Mouse (Mus musculus): ENCODE measurements around the gene Clec3b. TPM values are rescaled to one million over a fixed set of nuclear protein-coding genes. Genes with fewer than 3 reads are reported as not detected.

Gene Clec3b
- polyA plus RNA-seq (2015; fragmentation: Nextera tagmentation; extraction: Ambion mirVana) = 3.5 and 4.2 TPM in 2 replicates

- H3K9ac ChIP-seq (replicated peaks) = no peak within 1 kb of the TSS
- no peaks in the 10 kb centered on the region for H3K9me3 ChIP-seq (replicated peaks)
- no peak within 1 kb of the TSS for H3K4me2 ChIP-seq
- no peak for ATAC-seq (ENCODE audit: low FRiP score)
- no peaks in the 10 kb centered on the region for H3K4me1 ChIP-seq
- 78% methylated on average over 5 of the region's 5 CpGs for WGBS
- H3K4me3 ChIP-seq (replicated peaks) = no peak within 1 kb of the TSS
- no peak within 1 kb of the TSS for H3K27ac ChIP-seq (replicated peaks)
- H3K36me3 ChIP-seq = peaks cover 4% of the 10 kb centered on the region; the same call in 1 of the 2 replicates
- H3K27me3 ChIP-seq (replicated peaks) = no peaks in the 10 kb centered on the region
Observed at GRCm38 (mm10) chr9:123150241-123151020, at the start of gene Clec3b. Gene Clec3b (plus strand): TSS chr9:123150946.

- H3K4me1 ChIP-seq = no peaks in the 10 kb centered on the region
- no peak overlapping the region for H3K9ac ChIP-seq (replicated peaks)
- ATAC-seq (ENCODE audit: low FRiP score) = no peak
- no peak overlapping the region for H3K27ac ChIP-seq (replicated peaks)
- no peak overlapping the region for H3K4me3 ChIP-seq (replicated peaks)
- no peaks in the 10 kb centered on the region for H3K9me3 ChIP-seq (replicated peaks)
- peaks cover 39% of the 10 kb centered on the region for H3K36me3 ChIP-seq
- no peak overlapping the region for H3K4me2 ChIP-seq
- H3K27me3 ChIP-seq (replicated peaks) = no peaks in the 10 kb centered on the region
Observed at GRCm38 (mm10) chr9:123103425-123103824, 47.3 kb upstream of the Clec3b start.

- H3K4me2 ChIP-seq = no peak overlapping the region
- H3K4me1 ChIP-seq = no peaks in the 10 kb centered on the region
- peaks cover 35% of the 10 kb centered on the region for H3K36me3 ChIP-seq
- no peak overlapping the region for H3K4me3 ChIP-seq (replicated peaks)
- no peak overlapping the region for H3K9ac ChIP-seq (replicated peaks)
- H3K27me3 ChIP-seq (replicated peaks) = no peaks in the 10 kb centered on the region
- ATAC-seq (ENCODE audit: low FRiP score) = no peak
- no peaks in the 10 kb centered on the region for H3K9me3 ChIP-seq (replicated peaks)
- no peak overlapping the region for H3K27ac ChIP-seq (replicated peaks)
Observed at GRCm38 (mm10) chr9:123104362-123104761, 46.4 kb upstream of the Clec3b start.

GRCm38 (mm10) chr9:123107186-123107585 lies 43.6 kb upstream of the Clec3b start:
- H3K4me2 ChIP-seq = no peak overlapping the region

GRCm38 (mm10) chr9:123109188-123109587 lies 41.6 kb upstream of the Clec3b start:
- WGBS = 93% methylated on average over 7 of the region's 7 CpGs
- Histone ChIP-seq H3K27ac (replicated peaks) (no peak overlapping the region), H3K27me3 (replicated peaks) (no peaks in the 10 kb centered on the region), H3K9me3 (replicated peaks) (no peaks in the 10 kb centered on the region), H3K4me1 (peaks cover 25% of the 10 kb centered on the region), H3K4me2 (no peak overlapping the region), H3K36me3 (0 out of 2 replicates have a peak, but pooled peaks cover 18% of the 10 kb centered on the region), H3K9ac (replicated peaks) (no peak overlapping the region), H3K4me3 (replicated peaks) (no peak overlapping the region)
- no peak for ATAC-seq (ENCODE audit: low FRiP score)

More at GRCm38 (mm10) chr9:123107186-123107585, 43.6 kb upstream of the Clec3b start:
- 92% methylated on average over 4 of the region's 4 CpGs for WGBS
- no peaks in the 10 kb centered on the region for H3K27me3 ChIP-seq (replicated peaks)
- no peak overlapping the region for H3K4me3 ChIP-seq (replicated peaks)
- peaks cover 15% of the 10 kb centered on the region for H3K4me1 ChIP-seq
- 0 out of 2 replicates have a peak, but pooled peaks cover 18% of the 10 kb centered on the region for H3K36me3 ChIP-seq
- H3K9ac ChIP-seq (replicated peaks) = no peak overlapping the region
- no peak overlapping the region for H3K27ac ChIP-seq (replicated peaks)
- no peaks in the 10 kb centered on the region for H3K9me3 ChIP-seq (replicated peaks)
- no peak for ATAC-seq (ENCODE audit: low FRiP score)

GRCm38 (mm10) chr9:123111751-123112221 lies 39.0 kb upstream of the Clec3b start:
- Histone ChIP-seq H3K9ac (replicated peaks) (peak overlapping the region; percentile 96), H3K27me3 (replicated peaks) (no peaks in the 10 kb centered on the region), H3K9me3 (replicated peaks) (no peaks in the 10 kb centered on the region), H3K4me2 (peak overlapping the region; percentile 91), H3K27ac (replicated peaks) (no peak overlapping the region), H3K4me3 (replicated peaks) (peak overlapping the region; percentile 94), H3K4me1 (peaks cover 30% of the 10 kb centered on the region), H3K36me3 (peaks cover 14% of the 10 kb centered on the region)
- 68% methylated on average over 8 of the region's 8 CpGs for WGBS
- ATAC-seq (ENCODE audit: low FRiP score) = no peak

- Histone ChIP-seq H3K4me2 (peak within 1 kb of the TSS; percentile 91), H3K27ac (replicated peaks) (peak within 1 kb of the TSS; percentile 97), H3K4me1 (peaks cover 30% of the 10 kb centered on the region), H3K4me3 (replicated peaks) (peak within 1 kb of the TSS; percentile 94), H3K36me3 (peaks cover 14% of the 10 kb centered on the region), H3K9me3 (replicated peaks) (no peaks in the 10 kb centered on the region), H3K27me3 (replicated peaks) (no peaks in the 10 kb centered on the region), H3K9ac (replicated peaks) (peak within 1 kb of the TSS; percentile 96)
- under 1% methylated on average over 79 of the region's 79 CpGs for WGBS
- peak; percentile 95 for ATAC-seq (ENCODE audit: low FRiP score)
Observed at GRCm38 (mm10) chr9:123112805-123113521, 37.8 kb upstream of the Clec3b start, which contains the start of the genes Zdhhc3 and Exosc7. Gene Zdhhc3 (minus strand): TSS chr9:123113205. Gene Exosc7 (plus strand): TSS chr9:123113215.

- Histone ChIP-seq H3K4me3 (replicated peaks) (peak overlapping the region; percentile 94), H3K9ac (replicated peaks) (peak overlapping the region; percentile 96), H3K9me3 (replicated peaks) (no peaks in the 10 kb centered on the region), H3K4me1 (peaks cover 30% of the 10 kb centered on the region), H3K4me2 (peak overlapping the region; percentile 91), H3K27ac (replicated peaks) (peak overlapping the region; percentile 97), H3K27me3 (replicated peaks) (no peaks in the 10 kb centered on the region), H3K36me3 (peaks cover 19% of the 10 kb centered on the region)
- WGBS = 62% methylated on average over 6 of the region's 6 CpGs
- no peak for ATAC-seq (ENCODE audit: low FRiP score)
Observed at GRCm38 (mm10) chr9:123113931-123114330, 36.8 kb upstream of the Clec3b start.

GRCm38 (mm10) chr9:123115566-123115965 lies 35.2 kb upstream of the Clec3b start:
- no peaks in the 10 kb centered on the region for H3K27me3 ChIP-seq (replicated peaks)
- peaks cover 26% of the 10 kb centered on the region for H3K4me1 ChIP-seq
- H3K36me3 ChIP-seq = peaks cover 35% of the 10 kb centered on the region
- no peak for ATAC-seq (ENCODE audit: low FRiP score)
- H3K4me3 ChIP-seq (replicated peaks) = no peak overlapping the region
- no peak overlapping the region for H3K27ac ChIP-seq (replicated peaks)
- 96% methylated on average over 1 of the region's 1 CpGs for WGBS
- no peaks in the 10 kb centered on the region for H3K9me3 ChIP-seq (replicated peaks)
- H3K9ac ChIP-seq (replicated peaks) = no peak overlapping the region
- H3K4me2 ChIP-seq = no peak overlapping the region

GRCm38 (mm10) chr9:123123017-123123416 lies 27.7 kb upstream of the Clec3b start:
- ATAC-seq (ENCODE audit: low FRiP score) = no peak
- no peaks in the 10 kb centered on the region for H3K4me1 ChIP-seq
- H3K9me3 ChIP-seq (replicated peaks) = no peaks in the 10 kb centered on the region
- no peak overlapping the region for H3K27ac ChIP-seq (replicated peaks)
- no peak overlapping the region for H3K4me2 ChIP-seq
- H3K27me3 ChIP-seq (replicated peaks) = no peaks in the 10 kb centered on the region
- H3K4me3 ChIP-seq (replicated peaks) = no peak overlapping the region
- no peak overlapping the region for H3K9ac ChIP-seq (replicated peaks)
- peaks cover 62% of the 10 kb centered on the region for H3K36me3 ChIP-seq
- WGBS = 81% methylated on average over 3 of the region's 3 CpGs

- Histone ChIP-seq H3K4me2 (no peak overlapping the region), H3K27me3 (replicated peaks) (no peaks in the 10 kb centered on the region), H3K9ac (replicated peaks) (no peak overlapping the region), H3K4me3 (replicated peaks) (no peak overlapping the region), H3K36me3 (peaks cover 64% of the 10 kb centered on the region), H3K4me1 (no peaks in the 10 kb centered on the region), H3K9me3 (replicated peaks) (no peaks in the 10 kb centered on the region), H3K27ac (replicated peaks) (no peak overlapping the region)
- 91% methylated on average over 6 of the region's 6 CpGs for WGBS
- ATAC-seq (ENCODE audit: low FRiP score) = no peak
Observed at GRCm38 (mm10) chr9:123123571-123124412, 27.0 kb upstream of the Clec3b start.

Measured in neural tube, embryonic 15.5 days (tissue).